Mouse (Mus musculus) limb, embryonic 14.5 days (tissue): ENCODE results near the gene Mrtfa. TPM values are rescaled to one million over a fixed set of nuclear protein-coding genes. Genes with fewer than 3 reads are reported as not detected.

ENCODE experiments used
- ATAC-seq: fragments of 200-750 bp; cut with Nextera tagmentation; 2 replicates; pipeline ENCODE4 v1.8.0; 2017; ENCODE audit warnings: low read depth, moderate number of reproducible peaks, moderate TSS enrichment; ENCODE audit not compliant: low FRiP score
- DNase-seq: peaks from one replicate; pipeline ENCODE4 v3.0.0-alpha.2; 2015; ENCODE audit warnings: low spot score
- H3K27ac ChIP-seq: fragments of 300-500 bp; sonication (generic); replicated peaks from 2 replicates; pipeline ENCODE4 v1.5.1; 2014; ENCODE audit warnings: low read depth, mild to moderate bottlenecking, low read length, moderate library complexity, mixed read lengths
- H3K27me3 ChIP-seq: fragments of 300-500 bp; sonication (generic); 2 replicates; pipeline ENCODE4 v1.6.1; 2014; ENCODE audit warnings: low read length, mixed read lengths; ENCODE audit not compliant: control insufficient read depth, insufficient read depth
- H3K36me3 ChIP-seq: fragments of 300-500 bp; sonication (generic); 2 replicates; pipeline ENCODE4 v1.6.1; 2014; ENCODE audit warnings: mild to moderate bottlenecking, low read length, moderate library complexity, mixed read lengths; ENCODE audit not compliant: control insufficient read depth, insufficient read depth
- H3K4me1 ChIP-seq: fragments of 300-500 bp; sonication (generic); 2 replicates; pipeline ENCODE4 v1.6.1; 2014; ENCODE audit warnings: antibody characterized with exemption, low read length, mixed read lengths; ENCODE audit not compliant: control insufficient read depth, insufficient read depth
- H3K4me2 ChIP-seq: fragments of 300-500 bp; sonication (generic); replicated peaks from 2 replicates; pipeline ENCODE4 v1.6.1; 2014; ENCODE audit warnings: low read depth, mild to moderate bottlenecking, low read length, moderate library complexity; ENCODE audit not compliant: severe bottlenecking
- H3K4me3 ChIP-seq: fragments of 300-500 bp; sonication (generic); replicated peaks from 2 replicates; pipeline ENCODE4 v1.5.1; 2014; ENCODE audit warnings: low read length
- H3K9ac ChIP-seq: fragments of 300-500 bp; sonication (generic); 2 replicates; pipeline ENCODE4 v1.6.1; 2014; ENCODE audit warnings: mild to moderate bottlenecking, low read depth, low read length, moderate library complexity; ENCODE audit not compliant: severe bottlenecking
- H3K9me3 ChIP-seq: fragments of 300-500 bp; sonication (generic); 2 replicates; pipeline ENCODE4 v1.6.1; 2016; ENCODE audit warnings: low read length; ENCODE audit not compliant: control insufficient read depth
- POLR2A ChIP-seq: fragments of 200-500 bp; IDR thresholded peaks from 2 replicates; pipeline ENCODE4 v1.8.0; 2012; ENCODE audit warnings: inconsistent platforms, mild to moderate bottlenecking, moderate library complexity, borderline replicate concordance; ENCODE audit not compliant: insufficient read depth, insufficient read length; ENCODE audit errors: extremely low read depth
- WGBS: fragments of 180-500 bp; shearing (Covaris S2); extraction: QIAGEN DNeasy Blood & Tissue Kit; methylation state at CpG from one replicate; pipeline ENCODE4 v1.1.7; 2014; 5-methylcytosine and 5-hydroxymethylcytosine counted together
- polyA plus RNA-seq, 2 experiments: library from polyadenylated mRNA; depleted of rRNA in 1 of 2; stranded (reverse) in 1 of 2; unstranded in 1 of 2; fragments of >200 nt; fragmentation: Nextera tagmentation in 1 of 2; extraction: Ambion mirVana in 1 of 2; gene quantifications; 2 replicates each; pipeline versions ENCODE4 v1.2.1 to v1.2.3; 2012 to 2014

Mrtfa gene
- polyA plus RNA-seq, 2 experiments = 25.2 to 29.8 TPM

- no peak overlapping the region for H3K27ac ChIP-seq
- no peaks in the 10 kb centered on the region for H3K9me3 ChIP-seq
- WGBS = 82% methylated on average over 6 of the region's 6 CpGs
- TF ChIP-seq POLR2A = no peak
- no peak for ATAC-seq
- no peaks in the 10 kb centered on the region for H3K36me3 ChIP-seq
- DNase-seq = no peak
- no peak overlapping the region for H3K4me3 ChIP-seq
- no peaks in the 10 kb centered on the region for H3K4me1 ChIP-seq
- no peak overlapping the region for H3K4me2 ChIP-seq
- H3K27me3 ChIP-seq = no peaks in the 10 kb centered on the region
- H3K9ac ChIP-seq = no peak overlapping the region
Observed at GRCm38 (mm10) chr15:80996090-80996835, 194.3 kb downstream of the Mrtfa start.

- no peak overlapping the region for H3K9ac ChIP-seq
- H3K27me3 ChIP-seq = no peaks in the 10 kb centered on the region
- no peak for TF ChIP-seq POLR2A
- H3K36me3 ChIP-seq = no peaks in the 10 kb centered on the region
- DNase-seq (no peak), ATAC-seq (no peak)
- WGBS = 86% methylated on average over 5 of the region's 5 CpGs
- H3K9me3 ChIP-seq = no peaks in the 10 kb centered on the region
- H3K4me1 ChIP-seq = no peaks in the 10 kb centered on the region
- H3K4me3 ChIP-seq = no peak overlapping the region
- H3K4me2 ChIP-seq = no peak overlapping the region
- no peak overlapping the region for H3K27ac ChIP-seq
Observed at GRCm38 (mm10) chr15:80994959-80995358, 195.6 kb downstream of the Mrtfa start.

DNA sequence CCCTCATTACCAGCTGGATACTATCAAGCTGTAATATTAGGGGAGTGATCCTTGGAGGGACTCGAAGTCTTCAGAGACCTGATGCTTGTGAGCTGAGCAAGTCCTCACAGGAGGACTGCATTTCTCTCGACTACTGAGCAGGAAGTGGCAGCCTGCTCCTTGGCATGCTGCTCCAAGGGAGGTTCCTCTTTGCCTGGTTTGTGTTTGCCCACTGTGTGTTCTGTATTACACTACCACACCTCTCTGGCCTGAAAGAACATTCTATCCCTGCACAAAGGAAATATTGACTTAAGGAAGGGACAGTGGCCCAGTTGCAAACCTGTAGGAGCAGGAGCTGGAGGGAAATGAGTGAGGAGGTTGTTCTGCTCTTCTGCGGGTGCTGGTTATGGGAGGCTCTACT, 200.8 kb downstream of the Mrtfa start:
- ATAC-seq (no peak), DNase-seq (no peak)
- no peaks in the 10 kb centered on the region for H3K36me3 ChIP-seq
- no peak overlapping the region; the same call in 1 of the 2 replicates for H3K27ac ChIP-seq
- H3K27me3 ChIP-seq = no peaks in the 10 kb centered on the region
- 58% methylated on average over 3 of the region's 3 CpGs for WGBS
- no peak overlapping the region for H3K4me3 ChIP-seq
- H3K4me1 ChIP-seq = no peaks in the 10 kb centered on the region
- TF ChIP-seq POLR2A = no peak
- no peak overlapping the region for H3K9ac ChIP-seq
- H3K9me3 ChIP-seq = no peaks in the 10 kb centered on the region
- no peak overlapping the region for H3K4me2 ChIP-seq

DNA sequence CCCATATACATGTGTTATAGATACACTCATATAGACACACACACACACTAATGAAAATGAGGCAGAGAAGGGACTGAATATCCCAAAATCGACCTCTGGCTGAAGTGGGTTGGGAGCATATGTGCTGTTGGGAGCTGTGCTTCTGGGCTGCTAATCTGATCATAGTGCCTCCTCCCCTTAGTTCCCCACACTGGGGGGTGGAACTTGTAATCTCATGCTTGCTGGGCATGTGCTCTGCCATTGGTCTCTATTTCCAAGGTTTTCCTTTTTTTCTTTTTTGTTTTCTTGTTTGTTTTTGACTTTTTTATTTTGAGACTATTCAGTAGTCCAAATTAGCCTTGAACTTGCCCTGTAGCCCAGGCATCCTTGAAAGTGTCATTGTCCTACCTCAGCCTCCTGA, 202.2 kb downstream of the Mrtfa start:
- Histone ChIP-seq H3K36me3 (no peaks in the 10 kb centered on the region), H3K9me3 (no peaks in the 10 kb centered on the region), H3K27me3 (no peaks in the 10 kb centered on the region), H3K4me1 (no peaks in the 10 kb centered on the region), H3K27ac (no peak overlapping the region), H3K4me3 (no peak overlapping the region), H3K9ac (no peak overlapping the region), H3K4me2 (no peak overlapping the region)
- no peak for ATAC-seq
- WGBS = 53% methylated on average over 1 of the region's 1 CpGs
- DNase-seq = no peak
- TF ChIP-seq POLR2A = no peak

- Histone ChIP-seq H3K4me3 (no peak overlapping the region), H3K9ac (no peak overlapping the region), H3K36me3 (no peaks in the 10 kb centered on the region), H3K9me3 (no peaks in the 10 kb centered on the region), H3K27me3 (no peaks in the 10 kb centered on the region), H3K4me1 (0 out of 2 replicates have a peak, but pooled peaks cover 4% of the 10 kb centered on the region), H3K4me2 (no peak overlapping the region), H3K27ac (no peak overlapping the region)
- ATAC-seq (no peak), DNase-seq (no peak)
- WGBS = 90% methylated on average over 2 of the region's 2 CpGs
- TF ChIP-seq POLR2A = no peak
Observed at GRCm38 (mm10) chr15:80983264-80983663, 207.3 kb downstream of the Mrtfa start.
